Mouse (Mus musculus) left cerebral cortex, postnatal 36 days (tissue): ENCODE data around the gene Arf1. TPM values are rescaled to one million over a fixed set of nuclear protein-coding genes. Genes with fewer than 3 reads are reported as not detected.
A peak's percentile ranks its signal among the peaks of the same experiment; 100 is the strongest.
"Not testable (repeated sequence)": the region's sequence is repeated elsewhere in the genome, so short reads cannot be mapped to it uniquely, and the experiment has no call there.

Experiments used
- DNase-seq, 2 experiments: peaks; one replicate each; pipeline ENCODE4 v3.0.0; 2021 to 2022; ENCODE audit warnings: low spot score in 2 of 2, mixed read lengths in 1 of 2
- intact Hi-C: fragments of 180-260 bp; cut with DNase I; formaldehyde crosslinking; loops from one replicate; pipeline ENCODE4 v1.15.1; 2025
- total RNA-seq, 2 experiments: library from RNA; stranded (reverse); gene quantifications; 2 replicates each; pipeline ENCODE4 v1.2.3; 2021

Gene Arf1
- total RNA-seq, 2 experiments from 2014 or later, result 415 to 451 TPM

- intact Hi-C loops, result loop anchor here (2.0 to 10.0 kb wide), 2 partner anchors 19 to 257 kb away; partner anchors contain the start of gene 2310033P09Rik
- DNase-seq, result no peak
Observed at GRCm38 (mm10) chr11:59227604-59228121, 407 bp downstream of the Arf1 start.

GRCm38 (mm10) chr11:59226787-59227603, 1.1 kb downstream of the Arf1 start:
- no peak for DNase-seq
- intact Hi-C loops, result loop anchor here (2.0 to 10.0 kb wide), 2 partner anchors 18 to 258 kb away; partner anchors contain the start of gene 2310033P09Rik

- DNase-seq, result no peak
- intact Hi-C loops, result loop anchor here (2.0 to 10.0 kb wide), 2 partner anchors 17 to 259 kb away; partner anchors contain the start of gene 2310033P09Rik
Observed at GRCm38 (mm10) chr11:59226251-59226650, 1.8 kb downstream of the Arf1 start.

GRCm38 (mm10) chr11:59225167-59225566, 2.9 kb downstream of the Arf1 start:
- no peak for DNase-seq
- intact Hi-C loops, result loop anchor here (10.0 kb wide), 1 partner anchor 260 kb away; no protein-coding TSS in a partner anchor

GRCm38 (mm10) chr11:59224470-59224869, 3.6 kb downstream of the Arf1 start:
- intact Hi-C loops, result loop anchor here (10.0 kb wide), 1 partner anchor 260 kb away; no protein-coding TSS in a partner anchor

GRCm38 (mm10) chr11:59224025-59224424, 4.0 kb downstream of the Arf1 start:
- intact Hi-C loops, result loop anchor here (10.0 kb wide), 1 partner anchor 261 kb away; no protein-coding TSS in a partner anchor
- no peak for DNase-seq

More at GRCm38 (mm10) chr11:59224470-59224869, 3.6 kb downstream of the Arf1 start:
- DNase-seq, result no peak

GRCm38 (mm10) chr11:59222306-59222705, 5.8 kb downstream of the Arf1 start:
- no peak for DNase-seq
- intact Hi-C loops, result loop anchor here (10.0 kb wide), 1 partner anchor 262 kb away; no protein-coding TSS in a partner anchor

GRCm38 (mm10) chr11:59221604-59222003, 6.5 kb downstream of the Arf1 start:
- DNase-seq, result no peak
- intact Hi-C loops, result loop anchor here (10.0 kb wide), 1 partner anchor 263 kb away; no protein-coding TSS in a partner anchor

GRCm38 (mm10) chr11:59219064-59219463, 9.0 kb downstream of the Arf1 start:
- intact Hi-C loops, result no loop called here
- DNase-seq, result no peak

GRCm38 (mm10) chr11:59218389-59218998, 9.6 kb downstream of the Arf1 start:
- no peak for DNase-seq
- intact Hi-C loops, result no loop called here

GRCm38 (mm10) chr11:59216955-59217354, 11.1 kb downstream of the Arf1 start:
- intact Hi-C loops, result no loop called here
- no peak for DNase-seq

GRCm38 (mm10) chr11:59212892-59213494, 15.1 kb downstream of the Arf1 start:
- no peak for DNase-seq
- intact Hi-C loops, result no loop called here

GRCm38 (mm10) chr11:59212320-59212719, 15.8 kb downstream of the Arf1 start:
- DNase-seq, intact Hi-C loops: not testable (repeated sequence)

GRCm38 (mm10) chr11:59211561-59211960, 16.5 kb downstream of the Arf1 start:
- intact Hi-C loops, DNase-seq: not testable (repeated sequence)

- intact Hi-C loops, result no loop called here
Observed at GRCm38 (mm10) chr11:59210020-59210419, 18.1 kb downstream of the Arf1 start.

GRCm38 (mm10) chr11:59209580-59209979, 18.5 kb downstream of the Arf1 start:
- DNase-seq, result no peak
- intact Hi-C loops, result loop anchor here (2.0 kb wide), 1 partner anchor 17 kb away; no protein-coding TSS in a partner anchor

More at GRCm38 (mm10) chr11:59210020-59210419, 18.1 kb downstream of the Arf1 start:
- no peak for DNase-seq

- intact Hi-C loops, result loop anchor here (2.0 kb wide), 1 partner anchor 18 kb away; no protein-coding TSS in a partner anchor
- DNase-seq, result peak in 1 of 2 experiments; percentile 65
Observed at GRCm38 (mm10) chr11:59209003-59209441, 19.0 kb downstream of the Arf1 start.

- intact Hi-C loops, result loop anchor here (2.0 kb wide), 1 partner anchor 19 kb away; no protein-coding TSS in a partner anchor
- DNase-seq, result peak; percentile 95 to 97
Observed at GRCm38 (mm10) chr11:59208153-59208831, 19.8 kb downstream of the Arf1 start, which contains the start of gene 2310033P09Rik. Gene 2310033P09Rik (plus strand): TSS chr11:59208321.
